Mouse (Mus musculus) cerebellum, adult 9-10 months (tissue): ENCODE results near the gene Gm21985.
A peak's percentile ranks its signal among the peaks of the same experiment; 100 is the strongest.

Experiments
- DNase-seq: peaks from one replicate; pipeline ENCODE4 v3.0.0; 2022

The Gm21985 gene

DNA sequence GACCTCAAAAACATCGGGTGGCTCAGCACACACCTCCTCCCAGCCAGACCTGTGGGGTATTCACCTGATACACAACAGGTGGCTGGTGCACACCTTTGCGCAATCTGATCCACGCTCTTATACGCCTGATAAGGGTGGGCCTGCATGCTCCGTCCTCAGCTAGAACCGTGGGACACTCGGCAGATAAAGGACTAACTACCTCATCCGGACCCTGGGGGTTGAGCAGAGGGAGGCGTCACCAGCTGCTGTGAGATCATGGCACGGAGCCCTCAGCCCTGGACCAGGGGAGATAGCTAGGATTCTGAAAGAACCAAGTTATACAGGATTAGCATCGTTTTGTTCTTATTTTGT is at the start of gene Gm21985:
Gene Gm21985, plus strand, starts transcription at position 73 of the 351 bp plus-strand sequence.
- peak; percentile 77 for DNase-seq

DNA sequence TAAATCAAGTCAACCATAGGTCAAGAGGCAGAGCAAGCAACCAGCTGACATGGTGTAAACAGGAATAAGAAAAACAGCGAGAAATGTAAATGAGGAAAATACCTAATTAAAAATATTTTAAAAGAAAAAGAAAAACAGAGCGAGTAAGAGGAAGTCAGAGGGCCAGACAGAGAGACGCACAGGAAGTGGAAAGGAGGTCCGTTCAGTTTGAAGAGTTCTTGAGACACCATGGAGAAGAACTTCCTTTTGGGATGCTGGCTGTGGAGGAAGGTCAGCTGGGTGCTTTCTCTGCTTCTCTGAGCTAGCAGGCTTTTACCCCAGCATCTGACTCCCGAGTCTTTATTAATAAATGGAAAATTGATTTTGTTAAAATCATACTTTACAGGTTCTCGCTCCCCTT is 48.5 kb upstream of the Gm21985 start:
- no peak for DNase-seq

GRCm38 (mm10) chr2:112220880-112221279 is 45.2 kb upstream of the Gm21985 start:
- no peak for DNase-seq

DNA sequence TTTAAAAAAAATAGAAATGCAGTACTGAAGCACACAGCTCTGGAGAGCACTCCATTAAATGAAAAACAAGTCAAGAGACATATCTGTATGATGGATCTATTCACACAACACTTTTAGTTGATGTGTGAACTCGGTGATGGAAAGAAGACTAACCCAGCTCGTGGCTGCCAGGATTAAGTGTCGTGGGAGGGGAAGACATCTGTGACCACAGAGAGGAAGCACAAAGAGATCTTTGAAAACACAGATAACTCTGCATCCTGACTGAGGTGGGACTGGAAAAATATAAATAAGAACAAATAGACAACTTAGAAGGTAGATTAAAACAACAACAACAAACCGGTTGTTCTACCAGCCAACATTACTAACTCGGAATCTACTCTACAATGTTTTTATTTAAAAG is 43.5 kb upstream of the Gm21985 start:
- no peak for DNase-seq

DNA sequence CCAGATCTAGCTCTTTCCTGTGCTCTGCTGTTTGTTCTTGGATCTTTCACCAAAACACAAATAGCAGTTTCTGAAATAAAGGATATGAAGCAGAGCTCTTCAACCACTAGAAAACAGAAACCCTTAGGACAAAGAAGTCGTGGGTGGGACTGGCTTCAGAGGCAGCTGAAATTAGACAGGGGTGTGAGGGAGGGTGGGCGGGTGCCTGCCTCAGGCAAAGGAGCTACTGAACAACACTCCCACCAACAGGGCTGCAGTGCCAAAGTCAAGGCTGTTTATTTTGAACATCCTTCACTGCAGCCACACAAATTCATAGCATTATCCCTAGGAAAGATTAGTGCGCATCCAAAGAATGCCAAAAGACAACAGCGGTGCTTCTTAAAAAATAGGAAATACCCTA is 41.8 kb upstream of the Gm21985 start:
- no peak for DNase-seq

- DNase-seq: no peak
Observed at GRCm38 (mm10) chr2:112232623-112233022, 33.5 kb upstream of the Gm21985 start.

- no peak for DNase-seq
Observed at GRCm38 (mm10) chr2:112236620-112237019, 29.5 kb upstream of the Gm21985 start.

- DNase-seq: no peak
Observed at GRCm38 (mm10) chr2:112238006-112238405, 28.1 kb upstream of the Gm21985 start.

- peak; percentile 91 for DNase-seq
Observed at GRCm38 (mm10) chr2:112239212-112239934, 26.7 kb upstream of the Gm21985 start, which contains the start of gene Lpcat4. Lpcat4 (plus strand) TSS chr2:112239468.

GRCm38 (mm10) chr2:112239935-112240721 is 26.0 kb upstream of the Gm21985 start:
- DNase-seq: no peak

- DNase-seq: no peak
Observed at GRCm38 (mm10) chr2:112241787-112242186, 24.3 kb upstream of the Gm21985 start.

- no peak for DNase-seq
Observed at GRCm38 (mm10) chr2:112245307-112245706, 20.8 kb upstream of the Gm21985 start.

GRCm38 (mm10) chr2:112246193-112246592 is 19.9 kb upstream of the Gm21985 start:
- no peak for DNase-seq

DNA sequence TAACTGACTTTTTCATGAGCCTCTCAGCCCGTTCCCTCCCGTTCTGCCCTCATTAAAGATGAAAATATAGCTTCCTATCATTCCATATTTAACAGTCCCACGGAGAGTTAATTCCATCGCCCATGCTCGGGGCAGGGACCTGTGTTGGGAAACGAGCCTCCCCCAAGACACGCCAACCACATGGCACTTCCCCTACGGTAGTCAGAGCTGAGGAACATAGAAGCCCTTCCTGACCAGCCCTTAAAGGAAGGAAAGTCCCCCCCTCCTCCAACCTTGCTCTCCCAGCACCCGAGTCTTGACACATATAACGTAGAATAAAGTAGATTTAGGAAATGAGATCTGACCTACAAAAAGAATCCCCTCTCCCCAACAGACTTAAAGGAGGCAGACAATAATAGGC is 18.8 kb upstream of the Gm21985 start:
- no peak for DNase-seq

- DNase-seq: no peak
Observed at GRCm38 (mm10) chr2:112249780-112250453, 16.2 kb upstream of the Gm21985 start.

- no peak for DNase-seq
Observed at GRCm38 (mm10) chr2:112254675-112255515, 11.2 kb upstream of the Gm21985 start.

GRCm38 (mm10) chr2:112259241-112259962 is 6.7 kb upstream of the Gm21985 start, which contains the start of gene Nutm1:
Nutm1 (minus strand) TSS chr2:112259291.
- no peak for DNase-seq

DNA sequence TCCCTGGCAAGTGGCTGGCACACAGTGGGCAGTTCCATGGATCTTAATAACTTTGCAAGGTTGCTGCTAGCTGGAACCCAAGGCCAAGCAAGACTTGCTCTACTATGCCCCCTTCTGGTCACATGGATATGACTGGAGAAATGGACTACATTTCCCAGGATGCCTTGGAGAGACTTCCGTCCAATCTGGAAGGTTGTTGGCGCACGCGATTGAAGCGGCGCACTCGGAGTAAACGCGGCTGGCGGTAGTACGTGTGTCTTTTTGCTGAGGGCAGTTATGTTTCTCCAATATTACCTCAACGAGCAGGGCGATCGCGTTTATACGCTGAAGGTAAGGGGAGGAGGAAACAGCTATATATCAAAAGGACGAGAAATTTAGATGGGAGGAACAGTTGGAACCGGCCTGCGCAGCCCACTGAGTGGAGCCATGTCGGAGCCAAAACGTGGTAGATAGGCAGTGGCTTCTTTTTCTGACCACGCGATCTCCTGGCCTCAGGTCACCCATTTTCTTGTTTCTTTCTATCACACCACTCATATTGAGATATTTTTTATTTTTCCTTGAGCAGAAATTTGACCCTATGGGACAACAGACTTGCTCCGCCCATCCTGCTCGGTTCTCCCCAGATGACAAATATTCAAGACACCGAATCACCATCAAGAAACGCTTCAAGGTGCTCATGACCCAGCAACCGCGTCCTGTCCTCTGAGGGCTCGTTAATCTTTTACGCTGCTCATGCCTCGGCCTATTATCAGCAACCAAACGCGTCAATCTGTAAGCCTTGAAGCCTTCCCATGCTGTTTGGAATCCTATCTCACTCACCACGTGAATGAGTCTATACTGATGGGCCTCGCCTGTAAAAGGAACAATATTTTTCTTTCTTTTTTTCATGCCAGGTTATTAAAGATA is 4.1 kb upstream of the Gm21985 start, which contains the start of gene Nop10:
Gene Nop10, plus strand, starts transcription at position 179 of the 906 bp plus-strand sequence.
- DNase-seq: peak; percentile 97

DNA sequence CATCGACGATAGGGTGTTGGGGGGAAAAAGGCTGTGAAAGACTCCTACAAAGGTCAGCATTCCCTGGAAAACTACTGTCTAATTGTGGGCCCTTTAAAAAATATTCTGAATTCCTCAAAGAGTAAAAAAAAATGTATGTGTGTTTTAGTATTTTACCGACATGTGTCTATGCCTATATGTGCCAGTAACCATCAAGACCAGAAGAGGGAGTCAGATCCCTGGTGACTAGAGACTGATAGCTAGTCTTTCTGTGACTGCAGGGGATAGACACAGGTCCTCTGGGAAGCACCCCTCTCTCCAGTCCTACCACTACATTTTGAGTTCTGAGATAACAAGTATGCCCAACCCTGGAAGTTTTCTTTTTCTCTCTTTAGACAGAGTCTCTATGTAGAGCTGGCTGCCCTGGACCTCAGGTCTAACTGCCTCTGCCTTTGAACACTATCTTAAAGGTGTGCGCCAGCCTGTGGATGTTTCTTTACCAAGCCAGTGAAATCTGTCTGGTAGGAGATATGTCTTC is 3.3 kb upstream of the Gm21985 start:
- DNase-seq: peak; percentile 45

GRCm38 (mm10) chr2:112264364-112264763 is 1.8 kb upstream of the Gm21985 start:
- peak; percentile 57 for DNase-seq
